Mouse (Mus musculus) liver, adult 2 months (tissue): ENCODE data around the gene Abcc3. TPM values are rescaled to one million over a fixed set of nuclear protein-coding genes. Genes with fewer than 3 reads are reported as not detected.
A peak's percentile ranks its signal among the peaks of the same experiment; 100 is the strongest.

Experiments used
- DNase-seq: peaks from one replicate; pipeline ENCODE4 v3.0.0-alpha.2; 2011; ENCODE audit warnings: low read depth, low spot score; ENCODE audit errors: extremely low read depth
- H3K27ac ChIP-seq: fragments of 200-500 bp; replicated peaks from 2 replicates; pipeline ENCODE4 v1.5.1; 2012; ENCODE audit warnings: low read depth, mild to moderate bottlenecking, control low read depth, inconsistent platforms, low read length; ENCODE audit not compliant: insufficient read depth
- H3K27me3 ChIP-seq: fragments of 200-500 bp; 2 replicates; pipeline ENCODE4 v1.6.1; 2012; ENCODE audit warnings: mild to moderate bottlenecking, moderate library complexity, low read length, inconsistent platforms; ENCODE audit not compliant: control insufficient read depth, insufficient read depth
- H3K36me3 ChIP-seq: fragments of 200-500 bp; 2 replicates; pipeline ENCODE4 v1.6.1; 2012; ENCODE audit warnings: low read length, inconsistent platforms; ENCODE audit not compliant: control insufficient read depth, insufficient read depth
- H3K4me1 ChIP-seq: fragments of 200-500 bp; 2 replicates; pipeline ENCODE4 v1.6.1; 2011; ENCODE audit warnings: low read length; ENCODE audit not compliant: control insufficient read depth, insufficient read depth
- H3K4me3 ChIP-seq: fragments of 200-500 bp; 2 replicates; pipeline ENCODE4 v1.5.1; 2011; ENCODE audit warnings: low read depth, mild to moderate bottlenecking, control low read depth, low read length, moderate library complexity; ENCODE audit not compliant: insufficient read depth
- H3K79me2 ChIP-seq: fragments of 200-500 bp; 2 replicates; pipeline ENCODE4 v1.6.1; 2012; ENCODE audit warnings: inconsistent platforms, mild to moderate bottlenecking, low read length, moderate library complexity; ENCODE audit not compliant: control insufficient read depth, insufficient read depth
- H3K9ac ChIP-seq: fragments of 200-500 bp; 2 replicates; pipeline ENCODE4 v1.6.1; 2012; ENCODE audit warnings: low read depth, mild to moderate bottlenecking, control low read depth, inconsistent platforms, low read length
- CTCF ChIP-seq: fragments of 200-500 bp; IDR thresholded peaks from 2 replicates; pipeline ENCODE4 v1.5.1; 2011; ENCODE audit warnings: low read depth, low read length, control low read depth
- POLR2A ChIP-seq: fragments of 200-500 bp; IDR thresholded peaks from 2 replicates; pipeline ENCODE4 v1.6.1; 2011; ENCODE audit warnings: low read length, control low read depth; ENCODE audit not compliant: insufficient read depth; ENCODE audit errors: extremely low read depth
- WGBS: fragments of 180-500 bp; shearing (Covaris S2); methylation state at CpG from one replicate; pipeline ENCODE4 v1.1.7; 2018; 5-methylcytosine and 5-hydroxymethylcytosine counted together
- polyA plus RNA-seq: library from polyadenylated mRNA; depleted of rRNA; stranded (reverse); fragments of >200 nt; gene quantifications from 2 replicates; pipeline ENCODE4 v1.2.3, GENCODE M21; 2012
- total RNA-seq: library from RNA; depleted of rRNA; stranded (reverse); fragments of >200 nt; gene quantifications from 2 replicates; pipeline ENCODE4 v1.2.3, GENCODE M21; 2014

The Abcc3 gene
- total and polyA plus RNA-seq, 2 experiments, result 180 to 292 TPM

- no peak overlapping the region for H3K9ac ChIP-seq
- H3K36me3 ChIP-seq, result no peaks in the 10 kb centered on the region; the same call in 1 of the 2 replicates
- TF ChIP-seq CTCF, result no peak
- no peak for TF ChIP-seq POLR2A
- no peak for DNase-seq
- H3K79me2 ChIP-seq, result peaks cover 2% of the 10 kb centered on the region; the same call in 1 of the 2 replicates
- H3K27me3 ChIP-seq, result no peaks in the 10 kb centered on the region
- 87% methylated on average over 13 of the region's 13 CpGs for WGBS
- no peak overlapping the region for H3K27ac ChIP-seq
- H3K4me1 ChIP-seq, result peaks cover 14% of the 10 kb centered on the region
- no peak overlapping the region for H3K4me3 ChIP-seq
These were observed 18.4 kb downstream of the Abcc3 start for GRCm38 (mm10) chr11:94374276-94374948.

- H3K9ac ChIP-seq, result no peak overlapping the region
- no peak for TF ChIP-seq POLR2A
- no peak for TF ChIP-seq CTCF
- DNase-seq, result no peak
- H3K79me2 ChIP-seq, result no peaks in the 10 kb centered on the region
- H3K27ac ChIP-seq, result peak overlapping the region; percentile 10
- no peaks in the 10 kb centered on the region for H3K27me3 ChIP-seq
- peaks cover 8% of the 10 kb centered on the region; the same call in 1 of the 2 replicates for H3K36me3 ChIP-seq
- H3K4me1 ChIP-seq, result peaks cover 12% of the 10 kb centered on the region
- WGBS, result 23% methylated on average over 5 of the region's 5 CpGs
- H3K4me3 ChIP-seq, result no peak overlapping the region
These were observed 22.0 kb downstream of the Abcc3 start for GRCm38 (mm10) chr11:94370809-94371208.

DNA sequence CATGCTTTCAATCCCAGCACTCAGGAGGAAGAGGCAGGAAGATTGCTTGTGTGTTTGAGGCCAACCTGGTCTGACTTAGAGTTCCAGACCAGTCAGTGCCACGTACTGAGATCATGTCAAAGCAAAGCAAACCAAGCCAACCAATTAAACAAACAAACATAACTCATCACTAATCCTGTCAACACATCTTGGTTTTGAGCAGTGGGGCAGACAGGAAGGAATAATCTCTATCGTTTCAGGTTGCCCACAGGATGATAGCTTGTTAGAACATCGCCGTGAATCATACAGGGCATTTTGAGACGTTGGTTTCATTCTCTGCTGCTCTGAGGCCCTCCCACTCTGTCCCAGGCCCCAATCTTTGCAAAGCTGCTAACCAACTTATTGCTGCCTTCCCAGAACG is 22.8 kb downstream of the Abcc3 start:
- TF ChIP-seq POLR2A, result no peak
- TF ChIP-seq CTCF, result no peak
- Histone ChIP-seq H3K9ac (no peak overlapping the region), H3K27ac (peak overlapping the region; percentile 47), H3K36me3 (peaks cover 8% of the 10 kb centered on the region; the same call in 1 of the 2 replicates), H3K27me3 (no peaks in the 10 kb centered on the region), H3K4me1 (peaks cover 19% of the 10 kb centered on the region), H3K4me3 (no peak overlapping the region), H3K79me2 (no peaks in the 10 kb centered on the region)
- 63% methylated on average over 6 of the region's 6 CpGs for WGBS
- DNase-seq, result peak; percentile 50

DNA sequence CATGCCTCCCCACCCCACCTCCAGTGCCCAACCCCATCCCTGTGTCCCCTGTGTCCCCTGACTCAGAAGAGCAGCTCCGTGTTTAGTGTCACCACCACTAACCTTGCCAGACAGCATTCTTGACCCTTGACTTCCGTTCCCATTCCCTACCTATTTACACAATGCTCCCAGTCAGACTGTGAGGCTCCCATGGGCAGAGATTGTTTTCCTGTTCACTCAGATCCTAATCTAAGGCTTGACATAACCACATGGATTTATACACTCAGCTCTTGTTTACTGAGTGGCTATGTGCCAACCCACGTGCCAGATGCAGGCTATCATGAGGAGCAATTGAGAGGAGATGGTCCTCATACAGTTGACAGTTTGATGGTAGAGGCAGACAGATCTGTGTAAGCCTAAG is 27.5 kb downstream of the Abcc3 start:
- Histone ChIP-seq H3K36me3 (peaks cover 27% of the 10 kb centered on the region; the same call in 1 of the 2 replicates), H3K79me2 (no peaks in the 10 kb centered on the region), H3K27me3 (no peaks in the 10 kb centered on the region), H3K9ac (0 out of 2 replicates have a peak overlapping the region, but pooled peaks have one; percentile 10), H3K27ac (peak overlapping the region; percentile 46), H3K4me3 (no peak overlapping the region), H3K4me1 (peaks cover 24% of the 10 kb centered on the region)
- TF ChIP-seq CTCF (no peak), POLR2A (no peak)
- DNase-seq, result peak; percentile 90
- 17% methylated on average over 3 of the region's 3 CpGs for WGBS

- Histone ChIP-seq H3K27me3 (no peaks in the 10 kb centered on the region), H3K9ac (no peak overlapping the region), H3K79me2 (no peaks in the 10 kb centered on the region), H3K27ac (0 out of 2 replicates have a peak overlapping the region, but pooled peaks have one; percentile 14), H3K4me1 (peaks cover 20% of the 10 kb centered on the region), H3K4me3 (no peak overlapping the region), H3K36me3 (peaks cover 31% of the 10 kb centered on the region; the same call in 1 of the 2 replicates)
- DNase-seq, result no peak
- no peak for TF ChIP-seq CTCF
- no peak for TF ChIP-seq POLR2A
- 85% methylated on average over 7 of the region's 7 CpGs for WGBS
These were observed 29.1 kb downstream of the Abcc3 start for GRCm38 (mm10) chr11:94363690-94364089.

- TF ChIP-seq CTCF, result no peak
- TF ChIP-seq POLR2A, result no peak
- Histone ChIP-seq H3K4me1 (peaks cover 20% of the 10 kb centered on the region), H3K4me3 (no peak overlapping the region), H3K79me2 (no peaks in the 10 kb centered on the region), H3K27ac (peak overlapping the region; percentile 96), H3K27me3 (no peaks in the 10 kb centered on the region), H3K36me3 (peaks cover 33% of the 10 kb centered on the region; the same call in 1 of the 2 replicates), H3K9ac (no peak overlapping the region; the same call in 1 of the 2 replicates)
- WGBS, result 23% methylated on average over 5 of the region's 5 CpGs
- DNase-seq, result peak; percentile 100
These were observed 30.7 kb downstream of the Abcc3 start for GRCm38 (mm10) chr11:94362101-94362500.
